Mouse (Mus musculus) layer of hippocampus, postnatal 36 days (tissue): ENCODE data around the gene Btnl2. TPM values are rescaled to one million over a fixed set of nuclear protein-coding genes. Genes with fewer than 3 reads are reported as not detected.
"Not testable (repeated sequence)": the region's sequence is repeated elsewhere in the genome, so short reads cannot be mapped to it uniquely, and the experiment has no call there.

Source experiments
- DNase-seq, 2 experiments: peaks; one replicate each; pipeline ENCODE4 v3.0.0; 2022
- total RNA-seq, 2 experiments: library from RNA; stranded (reverse); gene quantifications; 2 replicates each; pipeline ENCODE4 v1.2.3; 2021

Btnl2 gene
- total RNA-seq: under 1 TPM; 0.43 to 0.82 TPM

DNA sequence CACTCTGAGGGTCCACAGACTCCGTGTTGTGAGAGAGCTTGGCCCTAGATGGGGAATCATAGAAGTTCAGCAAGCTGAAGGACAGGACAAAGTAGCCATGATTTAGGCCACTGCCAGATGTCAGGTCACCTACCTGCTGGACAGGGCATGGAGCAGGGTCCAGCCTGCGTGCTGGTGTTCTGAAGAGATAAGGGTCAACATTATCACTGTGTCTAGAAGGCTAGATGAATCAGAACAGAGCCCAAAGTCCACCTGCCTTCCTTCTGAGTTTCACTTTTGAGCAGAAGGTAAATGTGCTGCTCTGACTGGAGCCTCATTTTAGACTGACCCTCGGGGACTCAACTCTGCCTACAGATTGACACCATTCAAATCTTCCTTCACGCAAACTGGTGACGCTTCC lies at the start of gene Btnl2:
Gene Btnl2 (plus strand): TSS at position 284 of the 400 bp plus-strand sequence.
- DNase-seq: no peak

GRCm38 (mm10) chr17:34305380-34306030 lies 49.1 kb upstream of the Btnl2 start, which contains the start of gene H2-Eb1:
Gene H2-Eb1, plus strand, starts transcription at chr17:34305867.
- DNase-seq: peak; percentile 76 to 80

DNA sequence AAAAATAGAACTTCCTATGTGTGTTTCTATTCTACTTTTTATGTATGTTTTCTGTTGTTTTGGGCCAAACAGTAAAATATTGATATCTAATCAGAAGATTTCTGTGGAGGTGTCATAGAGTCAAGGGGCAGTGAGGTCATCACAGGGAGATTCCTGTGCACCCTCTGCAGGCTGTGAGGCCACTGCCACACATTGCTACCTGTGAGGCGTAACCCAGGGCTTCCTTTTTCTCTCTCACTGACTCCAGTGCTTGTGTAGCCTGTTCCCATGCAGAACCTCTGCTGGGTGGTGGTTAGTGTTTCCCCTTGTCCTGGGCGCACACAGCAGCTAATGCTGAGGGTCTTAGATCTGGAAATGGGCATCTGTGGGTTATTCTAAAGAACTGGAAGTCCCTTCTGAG lies 48.2 kb upstream of the Btnl2 start:
- no peak for DNase-seq

DNA sequence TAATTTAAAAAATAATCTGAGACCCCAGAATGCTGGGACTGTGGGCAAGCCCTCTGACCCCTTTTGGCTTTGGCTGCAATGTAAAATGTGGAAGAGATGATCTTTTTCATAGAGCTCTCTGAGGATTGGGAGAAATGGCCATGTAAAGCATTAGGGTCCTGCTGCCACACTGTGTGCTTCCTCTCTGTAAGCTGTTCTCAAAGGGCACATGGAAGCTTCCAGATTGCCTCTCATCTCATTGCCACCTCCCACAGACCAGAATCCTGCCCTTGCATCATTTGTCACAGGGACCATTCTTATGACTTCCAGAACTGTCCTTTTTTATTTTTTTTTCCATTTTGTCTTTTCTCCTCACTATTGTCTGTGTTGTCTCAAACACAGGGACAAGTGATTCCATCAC lies 47.4 kb upstream of the Btnl2 start:
- DNase-seq: no peak

- DNase-seq: no peak
Observed at GRCm38 (mm10) chr17:34308161-34308560, 46.5 kb upstream of the Btnl2 start.

GRCm38 (mm10) chr17:34309225-34309624 lies 45.4 kb upstream of the Btnl2 start:
- no peak for DNase-seq

DNA sequence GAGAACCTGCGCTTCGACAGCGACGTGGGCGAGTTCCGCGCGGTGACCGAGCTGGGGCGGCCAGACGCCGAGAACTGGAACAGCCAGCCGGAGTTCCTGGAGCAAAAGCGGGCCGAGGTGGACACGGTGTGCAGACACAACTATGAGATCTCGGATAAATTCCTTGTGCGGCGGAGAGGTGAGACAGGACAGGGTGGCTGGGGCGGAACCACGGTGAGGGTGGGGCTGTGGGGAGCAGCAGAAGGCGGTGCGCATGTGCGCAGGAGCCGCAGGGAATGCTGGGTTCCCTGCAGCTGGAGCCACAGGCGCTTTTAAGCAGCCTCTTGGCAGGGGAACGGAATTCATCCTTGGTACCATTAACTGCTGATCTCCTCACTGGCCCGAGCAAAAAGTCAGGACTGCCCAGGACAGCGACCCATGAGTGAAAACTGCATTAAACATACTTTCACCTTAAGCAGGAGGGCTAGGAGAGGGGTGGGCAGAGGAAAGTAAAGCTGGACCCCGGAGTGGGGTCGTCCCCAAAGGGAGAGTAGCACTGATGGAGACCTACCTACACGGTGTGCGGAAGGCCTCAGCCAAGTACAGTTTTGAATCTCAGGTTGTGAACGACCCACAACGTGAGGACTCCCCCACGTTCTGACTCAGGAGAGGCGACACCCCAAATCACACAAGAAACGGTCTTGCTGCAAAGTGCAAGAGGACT lies 44.8 kb upstream of the Btnl2 start:
- DNase-seq: peak; percentile 59 to 75

DNA sequence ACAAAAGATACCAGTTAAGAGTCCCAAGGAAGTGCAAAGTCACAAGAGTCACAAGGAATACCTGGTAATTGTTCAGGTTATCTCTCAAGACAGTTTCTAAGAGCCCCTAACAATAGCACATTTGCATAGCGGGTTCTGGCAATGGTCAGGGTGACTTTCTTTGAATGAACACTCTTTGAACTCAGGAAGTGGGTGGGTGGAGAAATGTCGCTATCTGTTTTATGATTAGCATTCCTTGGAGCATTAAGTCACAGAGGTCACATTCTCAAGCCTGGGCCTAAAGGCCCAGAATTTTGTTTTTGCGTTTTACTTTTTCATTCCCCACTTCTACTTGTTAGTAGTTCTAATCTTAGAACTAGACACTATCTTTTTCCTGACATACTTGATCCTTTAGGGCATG lies 44.1 kb upstream of the Btnl2 start:
- DNase-seq: not testable (repeated sequence)

GRCm38 (mm10) chr17:34312185-34312584 lies 42.4 kb upstream of the Btnl2 start:
- no peak for DNase-seq

GRCm38 (mm10) chr17:34313393-34313792 lies 41.2 kb upstream of the Btnl2 start:
- peak; percentile 65 to 75 for DNase-seq

- no peak for DNase-seq
Observed at GRCm38 (mm10) chr17:34314286-34314685, 40.3 kb upstream of the Btnl2 start.

GRCm38 (mm10) chr17:34315512-34315911 lies 39.1 kb upstream of the Btnl2 start:
- DNase-seq: no peak

- no peak for DNase-seq
Observed at GRCm38 (mm10) chr17:34316697-34317096, 37.9 kb upstream of the Btnl2 start.

GRCm38 (mm10) chr17:34317275-34317674 lies 37.3 kb upstream of the Btnl2 start:
- no peak for DNase-seq

DNA sequence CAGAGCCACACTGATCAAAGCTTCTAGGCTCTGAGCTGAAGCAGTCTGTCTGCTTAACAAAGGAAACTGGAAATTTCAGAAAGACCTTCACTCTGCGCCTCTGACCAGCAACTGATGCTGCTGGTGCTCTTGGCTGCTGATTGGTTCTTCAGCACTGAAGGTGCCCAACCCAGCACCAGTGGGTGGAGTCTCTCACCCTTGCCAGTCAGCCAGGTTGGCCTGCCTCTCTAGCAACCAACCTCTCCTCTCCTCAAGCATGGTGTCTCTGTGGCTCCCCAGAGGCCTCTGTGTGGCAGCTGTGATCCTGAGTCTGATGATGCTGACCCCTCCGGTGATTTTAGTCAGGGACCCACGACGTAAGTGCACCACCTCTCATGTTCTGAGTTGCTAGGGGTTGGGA lies 29.2 kb upstream of the Btnl2 start, which contains the start of gene H2-Eb2:
Gene H2-Eb2 (plus strand): TSS at position 230 of the 400 bp plus-strand sequence.
- DNase-seq: no peak

GRCm38 (mm10) chr17:34326373-34326772 lies 28.2 kb upstream of the Btnl2 start:
- no peak for DNase-seq

GRCm38 (mm10) chr17:34329807-34330206 lies 24.8 kb upstream of the Btnl2 start:
- no peak for DNase-seq

DNA sequence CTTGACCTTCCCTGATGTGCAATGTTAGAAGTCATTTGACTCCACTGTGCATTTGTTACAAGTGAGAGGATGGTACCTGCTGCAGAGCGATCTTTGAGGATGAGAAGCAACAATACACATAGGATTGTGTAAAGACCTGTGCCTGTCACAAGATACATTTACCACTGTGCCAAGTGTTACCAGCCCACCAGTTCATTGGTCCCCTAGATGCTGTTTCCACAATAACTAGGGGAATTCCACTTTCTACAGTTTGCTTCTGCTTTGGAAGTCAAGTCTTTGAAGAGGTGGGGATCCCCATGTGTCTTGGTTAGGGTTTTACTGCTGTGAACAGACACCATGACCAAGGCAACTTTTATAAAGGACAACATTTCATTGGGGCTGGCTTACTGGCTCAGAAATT lies 23.4 kb upstream of the Btnl2 start:
- no peak for DNase-seq

DNA sequence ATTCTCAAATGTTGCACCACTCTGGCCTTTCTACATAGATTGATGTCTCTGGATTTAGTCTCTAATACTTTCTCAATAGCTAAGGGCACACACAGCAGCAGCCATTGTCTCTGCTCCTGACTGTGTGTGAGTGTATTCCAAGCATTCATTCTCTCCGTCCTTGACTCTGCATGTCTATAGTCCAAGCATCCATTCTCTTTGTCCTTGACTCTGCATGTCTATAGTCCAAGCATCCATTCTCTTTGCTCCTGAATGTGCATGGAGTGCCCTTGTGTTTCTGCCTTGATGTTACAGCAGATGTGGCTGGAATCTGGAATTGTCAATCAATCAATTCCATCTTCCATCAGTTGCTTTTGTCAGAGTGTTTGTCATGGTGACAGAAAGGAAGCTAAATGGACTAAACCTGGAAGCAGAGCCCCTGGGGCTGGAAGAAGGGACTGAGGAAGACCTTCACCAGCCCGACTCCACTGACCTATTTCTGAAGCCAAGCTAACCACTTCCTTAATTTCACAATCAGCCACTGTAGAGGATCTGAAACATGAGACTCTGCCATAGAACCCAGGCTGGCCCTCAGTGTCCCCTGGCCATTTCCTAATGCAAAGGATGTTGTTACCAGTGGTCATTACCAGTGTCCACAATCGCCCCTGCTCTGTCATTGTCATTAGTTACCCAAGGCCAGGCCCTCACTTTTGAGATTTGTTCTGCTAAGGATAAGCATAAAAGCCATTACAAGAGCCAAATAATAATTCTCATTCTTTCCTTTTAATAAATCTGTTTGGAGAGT lies 13.8 kb upstream of the Btnl2 start:
- DNase-seq: no peak

GRCm38 (mm10) chr17:34344882-34345281 lies 9.7 kb upstream of the Btnl2 start:
- no peak for DNase-seq

GRCm38 (mm10) chr17:34345486-34345885 lies 9.1 kb upstream of the Btnl2 start:
- DNase-seq: no peak

- no peak for DNase-seq
Observed at GRCm38 (mm10) chr17:34346041-34346440, 8.6 kb upstream of the Btnl2 start.

- DNase-seq: peak in 1 of 2 experiments; percentile 33
Observed at GRCm38 (mm10) chr17:34347606-34348308, 6.9 kb upstream of the Btnl2 start.
